Mouse (Mus musculus): Measurements from ENCODE around the gene Chic1.

Gene Chic1

DNA sequence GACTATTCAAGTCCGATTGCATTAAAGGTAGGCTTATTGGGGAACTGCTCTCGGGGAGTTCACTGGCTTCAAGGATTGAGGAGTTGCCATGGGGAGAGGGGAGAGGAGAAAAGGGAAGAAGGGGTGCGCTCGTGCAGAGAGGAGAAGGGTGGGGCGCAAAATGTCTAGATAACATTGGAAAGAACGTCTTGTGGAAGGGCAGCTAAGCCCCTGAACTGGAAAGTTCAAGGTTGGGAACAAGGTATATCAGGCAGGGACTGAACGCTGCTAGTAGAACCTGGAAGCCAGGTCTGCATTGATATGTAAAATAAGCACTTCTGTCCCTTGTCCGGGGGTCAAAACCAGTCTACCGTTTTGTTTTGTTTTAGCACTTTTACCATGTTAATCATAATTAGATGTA, 81.7 kb downstream of the Chic1 start:
- no peak for DNase-seq

DNA sequence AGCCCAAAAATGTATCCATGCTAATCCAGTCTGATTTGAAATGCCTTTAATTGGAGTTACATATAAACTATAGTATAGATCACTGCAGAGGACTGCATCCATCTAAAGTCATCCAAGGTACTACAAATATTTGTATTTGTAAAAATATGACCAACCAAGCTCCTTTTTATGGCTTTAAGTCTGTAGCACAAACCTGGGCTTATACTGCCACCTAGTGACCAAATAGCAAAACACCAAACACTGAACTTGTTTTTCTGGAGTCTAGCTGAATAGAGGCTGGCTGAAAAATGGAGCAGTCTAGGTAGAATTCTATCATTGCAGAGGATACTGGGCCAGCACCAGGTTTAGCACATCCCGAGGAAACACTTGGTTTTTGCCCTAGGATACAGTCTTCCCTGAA, 84.5 kb downstream of the Chic1 start:
- no peak for DNase-seq

DNA sequence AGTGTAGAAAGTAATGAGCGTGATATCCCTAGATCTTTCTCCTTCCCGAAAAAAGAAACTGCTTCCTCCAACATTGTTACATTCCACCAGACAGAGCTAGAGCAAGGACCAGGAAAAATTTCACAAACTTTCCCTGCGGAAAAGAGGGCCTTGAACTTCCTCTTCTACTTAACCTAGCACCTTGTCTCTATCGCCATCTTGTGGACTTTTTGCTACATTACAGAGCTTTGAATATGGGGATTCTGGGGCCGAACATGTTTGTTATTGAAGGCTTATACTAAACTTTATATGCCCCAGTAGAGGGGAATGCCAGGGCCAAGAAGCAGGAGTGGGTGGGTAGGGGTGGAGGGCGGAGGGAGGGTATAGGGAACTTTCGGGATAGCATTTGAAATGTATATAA, 87.5 kb downstream of the Chic1 start:
- DNase-seq: no peak
